Mouse (Mus musculus) hematopoietic stem cell, adult 5-6 weeks (primary cell): ENCODE results near the gene Gm17651. TPM values are rescaled to one million over a fixed set of nuclear protein-coding genes. Genes with fewer than 3 reads are reported as not detected.

ENCODE experiments used
- ATAC-seq, 2 experiments: fragments of 125-278 bp in 1 of 2; replicated peaks in 1 of 2; 2 replicates each; pipeline ENCODE4 v1.8.0; 2016 to 2017; ENCODE audit warnings: inconsistent platforms in 2 of 2, mild to moderate bottlenecking in 2 of 2, moderate number of reproducible peaks in 2 of 2, low read depth in 1 of 2, moderate TSS enrichment in 1 of 2; ENCODE audit not compliant: low FRiP score in 2 of 2, poor library complexity in 2 of 2, severe bottlenecking in 2 of 2, insufficient read depth in 1 of 2, low TSS enrichment in 1 of 2
- total RNA-seq: library from RNA; stranded (forward); fragments of 172-1452, 232-1000 nt; gene quantifications from 2 replicates; pipeline ENCODE4 v1.2.3, GENCODE M21; 2017

The Gm17651 gene
- not detected in 2 replicates for total RNA-seq

- no peak for ATAC-seq
These were observed at the start of gene Gm17651 for GRCm38 (mm10) chr3:97674644-97675110. TSS of gene Gm17651 (minus strand) at chr3:97674694.

GRCm38 (mm10) chr3:97719116-97719515, 44.6 kb upstream of the Gm17651 start:
- no peak for ATAC-seq

- no peak for ATAC-seq
These were observed 41.4 kb upstream of the Gm17651 start for GRCm38 (mm10) chr3:97715922-97716321.

- 0 out of 4 replicates have a peak, but pooled peaks of 1 of the 2 experiments have one; percentile 29 for ATAC-seq
These were observed 36.4 kb upstream of the Gm17651 start for GRCm38 (mm10) chr3:97710881-97711280.

- ATAC-seq = peak in 1 of 2 experiments; percentile 51; a peak in 1 of 4 replicates
These were observed 35.6 kb upstream of the Gm17651 start for GRCm38 (mm10) chr3:97710134-97710533.

GRCm38 (mm10) chr3:97706561-97706960, 32.1 kb upstream of the Gm17651 start:
- no peak for ATAC-seq

- ATAC-seq = no peak
These were observed 31.0 kb upstream of the Gm17651 start for GRCm38 (mm10) chr3:97705508-97705907.

GRCm38 (mm10) chr3:97702448-97703080, 28.1 kb upstream of the Gm17651 start:
- no peak for ATAC-seq

GRCm38 (mm10) chr3:97701198-97701597, 26.7 kb upstream of the Gm17651 start:
- no peak for ATAC-seq

GRCm38 (mm10) chr3:97699061-97699460, 24.6 kb upstream of the Gm17651 start:
- no peak for ATAC-seq

GRCm38 (mm10) chr3:97697291-97697690, 22.8 kb upstream of the Gm17651 start:
- no peak for ATAC-seq

- ATAC-seq = no peak
These were observed 22.4 kb upstream of the Gm17651 start for GRCm38 (mm10) chr3:97696866-97697265.

GRCm38 (mm10) chr3:97693806-97694205, 19.3 kb upstream of the Gm17651 start:
- no peak for ATAC-seq

GRCm38 (mm10) chr3:97691443-97692017, 17.0 kb upstream of the Gm17651 start:
- no peak for ATAC-seq

- ATAC-seq = no peak
These were observed 16.1 kb upstream of the Gm17651 start for GRCm38 (mm10) chr3:97690590-97690989.

- ATAC-seq = no peak
These were observed 14.8 kb upstream of the Gm17651 start for GRCm38 (mm10) chr3:97689289-97689688.

- ATAC-seq = no peak
These were observed 12.1 kb upstream of the Gm17651 start for GRCm38 (mm10) chr3:97686372-97687117.

- ATAC-seq = no peak
These were observed 9.2 kb upstream of the Gm17651 start for GRCm38 (mm10) chr3:97683560-97684195.
